Mouse (Mus musculus): ENCODE results near the gene Clasp1. TPM values are rescaled to one million over a fixed set of nuclear protein-coding genes. Genes with fewer than 3 reads are reported as not detected.

Gene Clasp1
- polyA plus RNA-seq, 1 experiment from 2014 or later: 109 TPM

DNA sequence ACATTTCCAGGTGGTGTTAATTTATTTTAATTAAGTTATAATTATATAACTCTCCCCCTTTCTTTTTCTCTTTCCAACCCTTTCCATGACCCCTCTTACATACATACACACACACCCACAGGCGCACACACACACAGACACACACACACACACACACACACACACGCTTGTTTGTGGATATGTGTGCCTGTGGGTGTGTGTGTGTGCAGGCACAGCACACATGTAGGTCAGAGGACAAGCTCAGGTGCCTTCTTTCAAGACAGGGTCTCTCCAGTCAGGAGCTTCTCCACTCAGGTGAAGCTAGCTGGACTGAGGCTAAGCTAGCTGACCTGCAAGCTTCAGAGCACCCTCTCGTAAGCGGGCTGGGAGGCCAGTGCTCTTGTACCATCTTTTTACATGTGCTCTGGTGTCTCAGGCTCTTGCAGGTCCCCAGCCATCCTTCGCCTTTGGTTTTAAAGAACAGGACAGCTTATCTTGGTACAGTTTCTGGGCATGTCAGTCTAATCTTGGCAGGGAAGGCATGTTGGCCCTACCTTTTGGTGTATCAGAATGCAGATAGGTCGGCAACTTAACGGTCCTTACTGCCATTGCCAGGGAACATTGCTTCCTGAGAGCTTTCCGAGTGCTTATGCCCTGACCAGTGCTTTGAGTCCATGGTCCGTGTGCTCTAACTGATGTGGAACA is 28.3 kb downstream of the Clasp1 start:
- Histone ChIP-seq H3K4me2 (ENCODE audit: low read length) (no peak overlapping the region), H3K4me3 (ENCODE audit: low read depth, low read length) (no peak overlapping the region), H3K27ac (ENCODE audit: low read length) (no peak overlapping the region), H3K9ac (ENCODE audit: low read depth, low read length) (no peak overlapping the region), H3K9me3 (replicated peaks; ENCODE audit: control insufficient read depth, low read length, poor library complexity, severe bottlenecking) (no peaks in the 10 kb centered on the region), H3K4me1 (ENCODE audit: control insufficient read depth, insufficient read depth, low read length) (no peaks in the 10 kb centered on the region), H3K27me3 (ENCODE audit: control insufficient read depth, insufficient read depth, low read depth, low read length) (no peaks in the 10 kb centered on the region), H3K36me3 (ENCODE audit: control insufficient read depth, insufficient read depth, low read length) (no peaks in the 10 kb centered on the region; the same call in 1 of the 2 replicates)
- no peak for ATAC-seq
- WGBS: 97% methylated on average over 9 of the region's 9 CpGs

GRCm38 (mm10) chr1:118419399-118419798 is 30.5 kb downstream of the Clasp1 start:
- no peak overlapping the region for H3K27ac ChIP-seq (ENCODE audit: low read length)
- 86% methylated on average over 8 of the region's 8 CpGs for WGBS
- H3K4me2 ChIP-seq (ENCODE audit: low read length): no peak overlapping the region
- H3K4me3 ChIP-seq (ENCODE audit: low read depth, low read length): no peak overlapping the region
- no peaks in the 10 kb centered on the region; the same call in 1 of the 2 replicates for H3K36me3 ChIP-seq (ENCODE audit: control insufficient read depth, insufficient read depth, low read length)
- H3K9me3 ChIP-seq (replicated peaks; ENCODE audit: control insufficient read depth, low read length, poor library complexity, severe bottlenecking): no peaks in the 10 kb centered on the region
- H3K9ac ChIP-seq (ENCODE audit: low read depth, low read length): no peak overlapping the region
- ATAC-seq: no peak
- no peaks in the 10 kb centered on the region for H3K4me1 ChIP-seq (ENCODE audit: control insufficient read depth, insufficient read depth, low read length)
- H3K27me3 ChIP-seq (ENCODE audit: control insufficient read depth, insufficient read depth, low read depth, low read length): no peaks in the 10 kb centered on the region

DNA sequence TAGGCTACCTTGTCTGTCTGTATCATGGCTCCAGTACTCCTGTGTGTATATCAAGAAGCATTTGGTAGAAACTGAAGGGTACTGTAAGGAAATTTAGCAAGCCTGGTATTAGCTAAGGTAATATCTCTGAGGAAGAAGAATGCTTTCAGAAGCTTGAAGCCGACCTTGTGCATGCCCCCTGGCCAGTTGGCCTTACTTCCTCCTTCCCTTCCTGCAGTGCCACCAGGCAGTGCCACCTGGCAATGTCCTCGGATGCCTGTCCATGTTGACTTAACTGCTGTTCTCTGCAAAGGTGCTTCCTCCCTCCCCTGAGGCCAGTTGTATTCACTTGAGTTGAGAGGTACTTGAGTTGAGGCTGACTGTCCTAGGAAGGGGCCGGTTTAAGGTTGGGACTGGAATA is 32.3 kb downstream of the Clasp1 start:
- H3K9ac ChIP-seq (ENCODE audit: low read depth, low read length): no peak overlapping the region
- H3K9me3 ChIP-seq (replicated peaks; ENCODE audit: control insufficient read depth, low read length, poor library complexity, severe bottlenecking): no peaks in the 10 kb centered on the region
- WGBS: 73% methylated on average over 3 of the region's 3 CpGs
- ATAC-seq: no peak
- H3K4me1 ChIP-seq (ENCODE audit: control insufficient read depth, insufficient read depth, low read length): no peaks in the 10 kb centered on the region
- no peaks in the 10 kb centered on the region for H3K27me3 ChIP-seq (ENCODE audit: control insufficient read depth, insufficient read depth, low read depth, low read length)
- H3K4me3 ChIP-seq (ENCODE audit: low read depth, low read length): no peak overlapping the region
- no peak overlapping the region for H3K27ac ChIP-seq (ENCODE audit: low read length)
- H3K36me3 ChIP-seq (ENCODE audit: control insufficient read depth, insufficient read depth, low read length): no peaks in the 10 kb centered on the region; the same call in 1 of the 2 replicates
- no peak overlapping the region for H3K4me2 ChIP-seq (ENCODE audit: low read length)

- Histone ChIP-seq H3K27ac (ENCODE audit: low read length) (no peak overlapping the region), H3K9me3 (replicated peaks; ENCODE audit: control insufficient read depth, low read length, poor library complexity, severe bottlenecking) (no peaks in the 10 kb centered on the region), H3K9ac (ENCODE audit: low read depth, low read length) (no peak overlapping the region), H3K4me3 (ENCODE audit: low read depth, low read length) (no peak overlapping the region), H3K36me3 (ENCODE audit: control insufficient read depth, insufficient read depth, low read length) (no peaks in the 10 kb centered on the region; the same call in 1 of the 2 replicates), H3K4me1 (ENCODE audit: control insufficient read depth, insufficient read depth, low read length) (no peaks in the 10 kb centered on the region; the same call in 1 of the 2 replicates), H3K27me3 (ENCODE audit: control insufficient read depth, insufficient read depth, low read depth, low read length) (no peaks in the 10 kb centered on the region), H3K4me2 (ENCODE audit: low read length) (no peak overlapping the region)
- 55% methylated on average over 6 of the region's 6 CpGs for WGBS
- ATAC-seq: peak; percentile 23; the same call in 1 of the 2 replicates
Observed at GRCm38 (mm10) chr1:118422812-118423211, 34.0 kb downstream of the Clasp1 start.

DNA sequence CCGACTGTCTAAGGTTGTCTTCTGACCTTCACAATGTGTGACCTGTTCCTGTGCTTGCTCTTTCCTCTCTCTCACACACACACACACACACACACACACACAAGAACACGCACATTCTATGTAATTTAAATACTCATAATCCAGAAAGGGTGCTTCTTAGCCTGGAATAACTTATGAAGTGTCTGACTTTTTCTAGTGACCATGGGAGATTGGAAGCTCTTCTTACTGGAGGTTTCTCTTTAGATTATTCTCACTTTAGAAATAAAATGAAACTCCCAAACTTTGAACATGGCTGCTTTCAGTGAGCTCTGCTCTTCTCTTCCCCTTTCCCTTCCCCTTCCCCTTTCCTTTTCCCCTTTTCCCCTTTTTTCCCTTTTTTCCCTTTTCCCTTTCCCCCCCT is 37.1 kb downstream of the Clasp1 start:
- Histone ChIP-seq H3K36me3 (ENCODE audit: control insufficient read depth, insufficient read depth, low read length) (no peaks in the 10 kb centered on the region), H3K27me3 (ENCODE audit: control insufficient read depth, insufficient read depth, low read depth, low read length) (no peaks in the 10 kb centered on the region), H3K9me3 (replicated peaks; ENCODE audit: control insufficient read depth, low read length, poor library complexity, severe bottlenecking) (no peaks in the 10 kb centered on the region), H3K4me1 (ENCODE audit: control insufficient read depth, insufficient read depth, low read length) (peaks cover 10% of the 10 kb centered on the region), H3K9ac (ENCODE audit: low read depth, low read length) (no peak overlapping the region), H3K27ac (ENCODE audit: low read length) (no peak overlapping the region), H3K4me2 (ENCODE audit: low read length) (no peak overlapping the region), H3K4me3 (ENCODE audit: low read depth, low read length) (no peak overlapping the region)
- no peak for ATAC-seq
- 88% methylated on average over 2 of the region's 2 CpGs for WGBS

GRCm38 (mm10) chr1:118428354-118429084 is 39.7 kb downstream of the Clasp1 start:
- Histone ChIP-seq H3K36me3 (ENCODE audit: control insufficient read depth, insufficient read depth, low read length) (no peaks in the 10 kb centered on the region), H3K4me2 (ENCODE audit: low read length) (no peak overlapping the region), H3K27ac (ENCODE audit: low read length) (no peak overlapping the region), H3K9me3 (replicated peaks; ENCODE audit: control insufficient read depth, low read length, poor library complexity, severe bottlenecking) (no peaks in the 10 kb centered on the region), H3K9ac (ENCODE audit: low read depth, low read length) (no peak overlapping the region), H3K27me3 (ENCODE audit: control insufficient read depth, insufficient read depth, low read depth, low read length) (no peaks in the 10 kb centered on the region), H3K4me3 (ENCODE audit: low read depth, low read length) (no peak overlapping the region), H3K4me1 (ENCODE audit: control insufficient read depth, insufficient read depth, low read length) (peaks cover 10% of the 10 kb centered on the region)
- 86% methylated on average over 6 of the region's 6 CpGs for WGBS
- ATAC-seq: no peak

DNA sequence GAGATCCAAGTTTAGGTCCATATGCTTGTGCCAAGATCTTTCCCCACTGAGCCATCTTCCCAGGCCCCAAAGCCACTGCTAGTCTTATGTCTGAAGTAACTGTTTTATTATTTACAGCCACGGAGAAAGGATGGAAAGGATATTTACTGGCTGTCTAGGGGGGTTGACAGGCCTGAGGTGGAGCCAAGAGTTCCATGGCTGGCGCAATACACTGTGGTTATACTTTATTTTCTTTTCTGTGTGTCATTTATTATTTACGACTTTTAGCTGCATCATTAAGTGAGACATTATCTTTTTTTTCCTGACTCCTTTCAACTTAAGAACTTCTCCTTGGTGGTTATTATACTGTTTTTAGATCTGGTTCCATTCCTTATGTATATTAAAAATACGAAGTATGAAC is 42.7 kb downstream of the Clasp1 start:
- Histone ChIP-seq H3K9me3 (replicated peaks; ENCODE audit: control insufficient read depth, low read length, poor library complexity, severe bottlenecking) (no peaks in the 10 kb centered on the region), H3K9ac (ENCODE audit: low read depth, low read length) (no peak overlapping the region), H3K4me1 (ENCODE audit: control insufficient read depth, insufficient read depth, low read length) (peaks cover 16% of the 10 kb centered on the region), H3K27me3 (ENCODE audit: control insufficient read depth, insufficient read depth, low read depth, low read length) (no peaks in the 10 kb centered on the region), H3K36me3 (ENCODE audit: control insufficient read depth, insufficient read depth, low read length) (no peaks in the 10 kb centered on the region), H3K4me2 (ENCODE audit: low read length) (no peak overlapping the region), H3K27ac (ENCODE audit: low read length) (no peak overlapping the region), H3K4me3 (ENCODE audit: low read depth, low read length) (no peak overlapping the region)
- 93% methylated on average over 4 of the region's 4 CpGs for WGBS
- ATAC-seq: no peak

GRCm38 (mm10) chr1:118435001-118435473 is 46.2 kb downstream of the Clasp1 start:
- Histone ChIP-seq H3K27me3 (ENCODE audit: control insufficient read depth, insufficient read depth, low read depth, low read length) (no peaks in the 10 kb centered on the region), H3K36me3 (ENCODE audit: control insufficient read depth, insufficient read depth, low read length) (no peaks in the 10 kb centered on the region), H3K4me2 (ENCODE audit: low read length) (peak overlapping the region; percentile 29), H3K9me3 (replicated peaks; ENCODE audit: control insufficient read depth, low read length, poor library complexity, severe bottlenecking) (no peaks in the 10 kb centered on the region), H3K27ac (ENCODE audit: low read length) (peak overlapping the region; percentile 77), H3K4me1 (ENCODE audit: control insufficient read depth, insufficient read depth, low read length) (peaks cover 16% of the 10 kb centered on the region), H3K4me3 (ENCODE audit: low read depth, low read length) (no peak overlapping the region), H3K9ac (ENCODE audit: low read depth, low read length) (peak overlapping the region; percentile 35)
- ATAC-seq: peak; percentile 39
- WGBS: 45% methylated on average over 10 of the region's 10 CpGs

DNA sequence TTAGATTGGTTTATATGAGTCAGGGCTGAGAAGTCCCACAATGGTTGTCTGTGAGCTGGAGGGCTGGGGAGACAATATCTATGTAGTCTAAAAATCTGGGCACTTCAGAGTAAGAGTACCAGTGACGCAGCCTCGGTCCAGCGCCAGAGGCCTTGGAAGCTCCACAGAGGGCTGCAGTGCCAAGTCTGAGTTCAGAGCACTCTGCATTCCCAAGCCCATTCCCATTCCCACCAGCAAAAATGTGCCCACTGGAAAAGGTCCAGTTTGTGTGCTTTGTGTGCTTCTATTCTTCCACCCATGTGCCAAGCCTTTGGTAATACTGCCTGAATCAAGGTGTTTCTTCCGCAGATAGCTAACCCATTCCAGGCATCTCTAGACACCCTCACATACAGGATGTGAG is 49.0 kb downstream of the Clasp1 start:
- WGBS: 85% methylated on average over 4 of the region's 4 CpGs
- no peak overlapping the region for H3K4me3 ChIP-seq (ENCODE audit: low read depth, low read length)
- H3K9ac ChIP-seq (ENCODE audit: low read depth, low read length): no peak overlapping the region
- no peaks in the 10 kb centered on the region for H3K9me3 ChIP-seq (replicated peaks; ENCODE audit: control insufficient read depth, low read length, poor library complexity, severe bottlenecking)
- H3K4me1 ChIP-seq (ENCODE audit: control insufficient read depth, insufficient read depth, low read length): peaks cover 11% of the 10 kb centered on the region
- H3K4me2 ChIP-seq (ENCODE audit: low read length): no peak overlapping the region
- no peaks in the 10 kb centered on the region for H3K36me3 ChIP-seq (ENCODE audit: control insufficient read depth, insufficient read depth, low read length)
- H3K27ac ChIP-seq (ENCODE audit: low read length): no peak overlapping the region
- ATAC-seq: no peak
- H3K27me3 ChIP-seq (ENCODE audit: control insufficient read depth, insufficient read depth, low read depth, low read length): no peaks in the 10 kb centered on the region

Measured in midbrain, embryonic 16.5 days (tissue).